Mouse (Mus musculus) CH12.LX (cell line): ENCODE results near the gene Higd1a. TPM values are rescaled to one million over a fixed set of nuclear protein-coding genes. Genes with fewer than 3 reads are reported as not detected.

Experiments used
- DNase-seq: peaks from one replicate; pipeline ENCODE4 v3.0.0-alpha.2; 2013; ENCODE audit errors: extremely low read depth
- H3K27ac ChIP-seq: 2 replicates; pipeline ENCODE4 v1.5.1; 2012; ENCODE audit warnings: low read depth, mild to moderate bottlenecking, control low read depth, moderate library complexity; ENCODE audit not compliant: insufficient read depth
- H3K27me3 ChIP-seq: replicated peaks from 2 replicates; pipeline ENCODE3; 2012; ENCODE audit warnings: inconsistent platforms
- H3K36me3 ChIP-seq, 2 experiments: replicated peaks in 1 of 2; 2 replicates each; pipeline versions ENCODE3 to v1.6.1; 2012; ENCODE audit warnings: inconsistent platforms in 1 of 2, low read length in 1 of 2, mild to moderate bottlenecking in 1 of 2, mixed read lengths in 1 of 2, moderate library complexity in 1 of 2; ENCODE audit not compliant: control insufficient read depth in 1 of 2, insufficient read depth in 1 of 2
- H3K4me1 ChIP-seq, 2 experiments: 2 replicates each; pipeline ENCODE4 v1.6.1; 2012; ENCODE audit warnings: inconsistent platforms in 1 of 2, moderate library complexity in 1 of 2; ENCODE audit not compliant: insufficient read depth in 2 of 2, control insufficient read depth in 1 of 2
- H3K4me2 ChIP-seq: 2 replicates; pipeline ENCODE4 v1.6.1; 2012; ENCODE audit warnings: low read depth, mild to moderate bottlenecking, control low read depth; ENCODE audit not compliant: poor library complexity, insufficient read depth, severe bottlenecking
- H3K4me3 ChIP-seq, 3 experiments: fragments of 150-350 bp in 1 of 3; sonication (generic) in 1 of 3; replicated peaks in 1 of 3; 2 replicates each; pipeline versions ENCODE3 to v1.5.1; 2011 to 2012; ENCODE audit warnings: low read depth in 2 of 3, low read length in 2 of 3, mild to moderate bottlenecking in 2 of 3, moderate library complexity in 2 of 3, control low read depth in 1 of 3, improper control_type of control experiment in 1 of 3, inconsistent platforms in 1 of 3, mixed read lengths in 1 of 3; ENCODE audit not compliant: poor library complexity in 1 of 3
- H3K79me2 ChIP-seq: replicated peaks from 2 replicates; pipeline ENCODE4 v1.6.1; 2012; ENCODE audit warnings: mild to moderate bottlenecking, moderate library complexity; ENCODE audit not compliant: control insufficient read depth, poor library complexity, insufficient read depth, severe bottlenecking; ENCODE audit errors: extremely low read depth
- H3K9ac ChIP-seq: 2 replicates; pipeline ENCODE4 v1.6.1; 2012; ENCODE audit warnings: low read depth, mild to moderate bottlenecking, control low read depth, moderate library complexity; ENCODE audit not compliant: insufficient read depth
- H3K9me3 ChIP-seq: replicated peaks from 2 replicates; pipeline ENCODE3; 2012; ENCODE audit warnings: low read length, inconsistent platforms, mixed read lengths
- BHLHE40 ChIP-seq: IDR thresholded peaks from 2 replicates; pipeline ENCODE4 v1.6.1; 2011; ENCODE audit warnings: mild to moderate bottlenecking, low read depth, low read length, improper control_type of control experiment
- CHD1 ChIP-seq: IDR thresholded peaks from 2 replicates; pipeline ENCODE4 v1.6.1; 2012; ENCODE audit warnings: low read depth, low read length, improper control_type of control experiment, inconsistent platforms
- CTCF ChIP-seq, 2 experiments: IDR thresholded peaks in 1 of 2; conservative IDR thresholded peaks in 1 of 2; 2 replicates each; pipeline ENCODE4 v1.5.1; 2011 to 2012; ENCODE audit warnings: low read depth in 2 of 2, low read length in 2 of 2, improper control_type of control experiment in 1 of 2, inconsistent platforms in 1 of 2, mild to moderate bottlenecking in 1 of 2, moderate library complexity in 1 of 2
- E2F4 ChIP-seq: IDR thresholded peaks from 2 replicates; pipeline ENCODE4 v1.6.1; 2011; ENCODE audit warnings: low read depth, low read length, improper control_type of control experiment; ENCODE audit not compliant: insufficient replicate concordance
- ETS1 ChIP-seq: conservative IDR thresholded peaks from 2 replicates; pipeline ENCODE4 v1.6.1; 2012; ENCODE audit warnings: low read depth, mild to moderate bottlenecking, inconsistent platforms, low read length, improper control_type of control experiment, moderate library complexity
- GABPA ChIP-seq: IDR thresholded peaks from 2 replicates; pipeline ENCODE4 v1.6.1; 2012; ENCODE audit warnings: low read depth, low read length, improper control_type of control experiment, inconsistent platforms; ENCODE audit not compliant: insufficient replicate concordance
- IRF4 ChIP-seq: IDR thresholded peaks from 2 replicates; pipeline ENCODE4 v1.6.1; 2014; ENCODE audit warnings: low read depth, mild to moderate bottlenecking, inconsistent platforms, low read length, improper control_type of control experiment
- JUN ChIP-seq: IDR thresholded peaks from 2 replicates; pipeline ENCODE4 v1.6.1; 2011; ENCODE audit warnings: low read depth, mild to moderate bottlenecking, low read length, improper control_type of control experiment, moderate library complexity; ENCODE audit not compliant: insufficient read depth
- JUND ChIP-seq: conservative IDR thresholded peaks from 2 replicates; pipeline ENCODE4 v1.6.1; 2011; ENCODE audit warnings: low read depth, low read length, improper control_type of control experiment
- KAT2A ChIP-seq: IDR thresholded peaks from 2 replicates; pipeline ENCODE4 v1.6.1; 2012; ENCODE audit warnings: low read length, improper control_type of control experiment, inconsistent platforms; ENCODE audit not compliant: insufficient replicate concordance
- MAZ ChIP-seq: IDR thresholded peaks from 2 replicates; pipeline ENCODE4 v1.6.1; 2012; ENCODE audit warnings: low read depth, mild to moderate bottlenecking, inconsistent platforms, low read length, improper control_type of control experiment, moderate library complexity
- MEF2A ChIP-seq: IDR thresholded peaks from 2 replicates; pipeline ENCODE4 v1.6.1; 2014; ENCODE audit warnings: low read depth, mild to moderate bottlenecking, inconsistent platforms, low read length, improper control_type of control experiment, borderline replicate concordance
- MXI1 ChIP-seq: IDR thresholded peaks from 2 replicates; pipeline ENCODE4 v1.6.1; 2011; ENCODE audit warnings: mild to moderate bottlenecking, low read depth, low read length, improper control_type of control experiment
- NELFE ChIP-seq: IDR thresholded peaks from 2 replicates; pipeline ENCODE4 v1.6.1; 2011; ENCODE audit warnings: low read depth, low read length, improper control_type of control experiment
- PAX5 ChIP-seq: IDR thresholded peaks from 2 replicates; pipeline ENCODE4 v1.6.1; 2012; ENCODE audit warnings: low read length, inconsistent platforms, mixed read lengths
- POLR2A ChIP-seq: IDR thresholded peaks from 2 replicates; pipeline ENCODE4 v1.6.1; 2011; ENCODE audit warnings: low read depth, mild to moderate bottlenecking, improper control_type of control experiment, low read length
- POLR2AphosphoS2 ChIP-seq: IDR thresholded peaks from 2 replicates; pipeline ENCODE4 v1.6.1; 2011; ENCODE audit warnings: low read depth, low read length, improper control_type of control experiment
- RCOR1 ChIP-seq: conservative IDR thresholded peaks from 2 replicates; pipeline ENCODE4 v1.6.1; 2012; ENCODE audit warnings: low read depth, mild to moderate bottlenecking, inconsistent platforms, low read length, improper control_type of control experiment
- SMC3 ChIP-seq: IDR thresholded peaks from 2 replicates; pipeline ENCODE4 v1.6.1; 2011; ENCODE audit warnings: low read depth, low read length, improper control_type of control experiment
- TBP ChIP-seq: conservative IDR thresholded peaks from 2 replicates; pipeline ENCODE4 v1.6.1; 2011; ENCODE audit warnings: low read depth, low read length, improper control_type of control experiment
- UBTF ChIP-seq: IDR thresholded peaks from 2 replicates; pipeline ENCODE4 v1.6.1; 2012; ENCODE audit warnings: low read depth, mild to moderate bottlenecking, inconsistent platforms, low read length, improper control_type of control experiment, moderate library complexity
- USF1 ChIP-seq: IDR thresholded peaks from 2 replicates; pipeline ENCODE4 v1.6.1; 2014; ENCODE audit warnings: low read depth, mild to moderate bottlenecking, inconsistent platforms, low read length, improper control_type of control experiment
- USF2 ChIP-seq: conservative IDR thresholded peaks from 2 replicates; pipeline ENCODE4 v1.6.1; 2011; ENCODE audit warnings: low read depth, low read length, improper control_type of control experiment
- ZC3H11A ChIP-seq: IDR thresholded peaks from 2 replicates; pipeline ENCODE4 v1.6.1; 2012; ENCODE audit warnings: low read depth, mild to moderate bottlenecking, inconsistent platforms, low read length, improper control_type of control experiment
- ZKSCAN1 ChIP-seq: IDR thresholded peaks from 2 replicates; pipeline ENCODE4 v1.6.1; 2012; ENCODE audit warnings: low read depth, inconsistent platforms, low read length, improper control_type of control experiment, borderline replicate concordance
- ZNF384 ChIP-seq: IDR thresholded peaks from 2 replicates; pipeline ENCODE4 v1.6.1; 2012; ENCODE audit warnings: low read depth, low read length, improper control_type of control experiment, inconsistent platforms
- dilution Hi-C: fragments of 300-500 bp; cut with MboI; formaldehyde crosslinking; loops from 2 replicates; pipeline ENCODE4 v1.14.3; 2020; ENCODE audit warnings: low sequenced_read_pairs; ENCODE audit not compliant: extremely low pct_unique_long_range_greater_than_20kb, extremely low pct_ligation_motif_present
- in situ Hi-C: fragments of 300-500 bp; cut with MboI; formaldehyde crosslinking; loops from 3 replicates; pipeline ENCODE4 v1.14.3; 2019; ENCODE audit warnings: low sequenced_read_pairs, low pct_ligation_motif_present, low pct_unique_long_range_greater_than_20kb, mixed read lengths
- polyA plus RNA-seq: library from polyadenylated mRNA; unstranded; fragments of >175 nt; gene quantifications from 2 replicates; pipeline ENCODE4 v1.2.1, GENCODE M21; 2012; ENCODE audit warnings: low read depth; ENCODE audit not compliant: insufficient read length
- total RNA-seq, 2 experiments: library from RNA; depleted of rRNA; stranded (reverse); fragments of 300-350 nt in 1 of 2; fragments of >200 nt in 1 of 2; gene quantifications; 2 replicates each; pipeline ENCODE4 v1.2.3; 2012 to 2014

The Higd1a gene
- total and polyA plus RNA-seq, 3 experiments: 75.4 to 132 (median 93.2) TPM

DNA sequence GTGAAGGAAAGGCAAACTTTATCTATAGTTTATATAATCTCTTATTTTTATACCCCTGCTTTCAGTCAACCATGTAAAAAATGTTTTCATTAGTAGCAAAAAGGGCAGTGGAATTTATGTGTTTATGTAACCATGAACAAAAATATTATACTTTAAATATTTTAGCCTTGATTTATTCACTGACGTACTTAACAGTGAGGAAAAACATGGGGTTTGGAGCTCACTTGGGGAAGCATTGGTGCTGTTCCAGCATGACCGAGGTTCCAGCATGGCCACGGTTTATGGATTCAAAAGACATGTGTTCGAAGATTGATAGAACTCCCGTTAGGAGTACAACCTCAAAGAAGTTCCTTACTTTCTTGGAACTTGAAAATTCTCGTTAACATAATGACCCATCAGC lies 10.1 kb upstream of the Higd1a start:
- DNase-seq: no peak
- Histone ChIP-seq H3K27me3 (peaks cover 8% of the 10 kb centered on the region), H3K36me3 (no peaks in the 10 kb centered on the region), H3K27ac (no peak overlapping the region), H3K4me3 (no peak overlapping the region), H3K9me3 (no peaks in the 10 kb centered on the region), H3K4me1 (no peaks in the 10 kb centered on the region), H3K4me2 (no peak overlapping the region), H3K9ac (no peak overlapping the region), H3K79me2 (no peaks in the 10 kb centered on the region)
- dilution Hi-C loops: no loop called here
- no peak for TF ChIP-seq PAX5
- TF ChIP-seq E2F4: no peak
- TF ChIP-seq MEF2A: no peak
- TF ChIP-seq CHD1: no peak
- TF ChIP-seq ETS1: no peak
- no peak for TF ChIP-seq ZKSCAN1
- TF ChIP-seq, all 38 proteins: peak for 0
- in situ Hi-C loops: no loop called here

DNA sequence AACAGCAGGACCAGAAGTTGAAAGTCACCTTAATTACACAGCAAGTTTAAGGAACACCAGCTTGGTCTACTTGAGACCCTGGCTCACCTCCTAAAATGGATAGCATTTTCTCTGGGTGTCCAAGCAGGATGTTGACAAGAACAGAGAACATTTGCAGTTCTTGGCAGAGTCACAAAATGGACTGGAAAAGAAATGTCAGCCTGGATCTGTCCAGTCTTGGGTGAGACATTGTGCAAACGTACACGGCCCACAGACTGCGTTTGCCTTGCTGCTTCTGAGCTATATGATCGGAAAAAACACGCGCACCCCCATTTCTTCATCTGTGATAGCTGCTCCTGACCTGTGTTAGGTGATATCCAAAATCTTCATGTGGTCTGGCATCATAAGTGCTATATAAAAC lies 9.5 kb upstream of the Higd1a start:
- H3K27ac ChIP-seq: no peak overlapping the region
- H3K4me1 ChIP-seq: no peaks in the 10 kb centered on the region
- no peak overlapping the region for H3K9ac ChIP-seq
- DNase-seq: no peak
- H3K27me3 ChIP-seq: peaks cover 8% of the 10 kb centered on the region
- H3K4me2 ChIP-seq: no peak overlapping the region
- no peaks in the 10 kb centered on the region for H3K79me2 ChIP-seq
- H3K36me3 ChIP-seq: no peaks in the 10 kb centered on the region
- TF ChIP-seq JUND: no peak
- no peak for TF ChIP-seq POLR2AphosphoS2
- TF ChIP-seq USF1: no peak
- TF ChIP-seq CTCF (conservative IDR thresholded peaks at IDR 0.05 in 1 of 2, IDR thresholded peaks at IDR 0.05 in 1 of 2; ENCODE audit: low read depth in 2 of 2, low read length in 2 of 2): no peak
- TF ChIP-seq POLR2A: no peak
- TF ChIP-seq ZC3H11A: no peak
- no peak for TF ChIP-seq IRF4
- TF ChIP-seq UBTF: no peak
- no peak for TF ChIP-seq CHD1
- TF ChIP-seq MEF2A: no peak
- TF ChIP-seq E2F4: no peak
- dilution Hi-C loops: no loop called here
- no peaks in the 10 kb centered on the region for H3K9me3 ChIP-seq
- H3K4me3 ChIP-seq: no peak overlapping the region
- in situ Hi-C loops: no loop called here

DNA sequence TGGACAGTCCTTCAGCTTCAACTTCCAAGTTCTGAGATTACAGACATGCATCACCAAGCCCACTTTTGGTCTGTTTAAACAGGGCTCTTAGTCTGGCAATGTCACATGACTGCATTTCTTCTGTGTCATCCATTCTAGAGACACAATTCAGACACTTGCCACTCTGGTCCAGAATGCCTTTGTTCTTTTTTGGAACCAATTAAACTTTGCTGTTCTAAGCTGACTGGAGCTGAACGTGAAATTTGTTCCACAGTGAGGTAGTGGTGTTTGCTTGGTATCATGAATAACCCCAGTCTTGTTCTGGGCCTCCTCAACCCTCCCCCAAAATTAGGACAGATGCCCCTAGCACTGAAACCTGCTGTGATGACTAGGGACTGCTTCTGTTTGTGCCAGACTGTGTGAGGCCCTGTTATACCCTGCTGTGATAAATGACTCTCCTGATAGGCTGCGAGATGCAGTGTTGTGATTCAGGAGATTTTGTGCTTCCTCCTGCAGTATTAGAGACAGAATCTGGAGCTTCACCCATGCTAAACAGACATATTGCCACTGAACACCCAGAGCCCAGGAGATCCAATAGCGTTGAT lies 7.4 kb upstream of the Higd1a start:
- H3K79me2 ChIP-seq: no peaks in the 10 kb centered on the region
- in situ Hi-C loops (no loop called here), dilution Hi-C loops (no loop called here)
- H3K27me3 ChIP-seq: peaks cover 2% of the 10 kb centered on the region
- H3K36me3 ChIP-seq: no peaks in the 10 kb centered on the region
- H3K9ac ChIP-seq: no peak overlapping the region
- H3K4me2 ChIP-seq: no peak overlapping the region
- H3K4me3 ChIP-seq: no peak overlapping the region
- TF ChIP-seq KAT2A (no peak), ETS1 (no peak), SMC3 (no peak), MAZ (no peak), MXI1 (no peak), CTCF (conservative IDR thresholded peaks at IDR 0.05 in 1 of 2, IDR thresholded peaks at IDR 0.05 in 1 of 2; ENCODE audit: low read depth in 2 of 2, low read length in 2 of 2) (no peak), USF2 (no peak), GABPA (no peak), E2F4 (no peak), MEF2A (no peak), ZKSCAN1 (no peak), TBP (no peak), RCOR1 (no peak), BHLHE40 (no peak), JUND (no peak), NELFE (no peak), ZNF384 (no peak), UBTF (no peak), JUN (no peak)
- H3K27ac ChIP-seq: no peak overlapping the region
- no peaks in the 10 kb centered on the region for H3K9me3 ChIP-seq
- DNase-seq: no peak
- H3K4me1 ChIP-seq: no peaks in the 10 kb centered on the region
